Mouse (Mus musculus) megakaryocyte, embryonic 14.5 days (primary cell): Measurements from ENCODE around the gene Cct2. TPM values are rescaled to one million over a fixed set of nuclear protein-coding genes. Genes with fewer than 3 reads are reported as not detected.

Experiments used
- H3K27me3 ChIP-seq: replicated peaks from 2 replicates; pipeline ENCODE3; 2012; ENCODE audit warnings: inconsistent platforms
- H3K36me3 ChIP-seq: replicated peaks from 2 replicates; pipeline ENCODE3; 2012; ENCODE audit warnings: low read length, inconsistent platforms, mixed read lengths
- H3K4me1 ChIP-seq: 2 replicates; pipeline ENCODE4 v1.6.1; 2012; ENCODE audit warnings: inconsistent platforms
- H3K4me3 ChIP-seq: replicated peaks from 2 replicates; pipeline ENCODE3; 2012; ENCODE audit warnings: moderate library complexity, mild to moderate bottlenecking, inconsistent platforms
- H3K9me3 ChIP-seq: 2 replicates; pipeline ENCODE4 v1.6.1; 2012; ENCODE audit warnings: inconsistent platforms
- FLI1 ChIP-seq: IDR thresholded peaks from 2 replicates; pipeline ENCODE4 v1.6.1; 2012; ENCODE audit warnings: low read length, inconsistent platforms, mixed read lengths
- GATA1 ChIP-seq: IDR thresholded peaks from 3 replicates; pipeline ENCODE4 v1.6.1; 2012; ENCODE audit warnings: mixed read lengths, low read length, inconsistent platforms, borderline replicate concordance
- polyA plus RNA-seq: library from polyadenylated mRNA; stranded (reverse); fragments of >175 nt; gene quantifications from 2 replicates; pipeline ENCODE4 v1.2.3, GENCODE M21; 2012; ENCODE audit warnings: low replicate concordance; ENCODE audit not compliant: insufficient read depth

Cct2 gene
- polyA plus RNA-seq, 1 experiment = 19.1 TPM

GRCm38 (mm10) chr10:117023693-117024092 lies 39.9 kb downstream of the Cct2 start:
- Histone ChIP-seq H3K9me3 (no peaks in the 10 kb centered on the region), H3K4me1 (peaks cover 19% of the 10 kb centered on the region), H3K4me3 (peak overlapping the region; percentile 82), H3K27me3 (peaks cover 59% of the 10 kb centered on the region), H3K36me3 (no peaks in the 10 kb centered on the region)
- no peak for TF ChIP-seq GATA1

GRCm38 (mm10) chr10:117021020-117021754 lies 42.4 kb downstream of the Cct2 start:
- H3K27me3 ChIP-seq = peaks cover 40% of the 10 kb centered on the region
- TF ChIP-seq FLI1 = no peak
- TF ChIP-seq GATA1 = no peak
- H3K36me3 ChIP-seq = no peaks in the 10 kb centered on the region
- no peak overlapping the region for H3K4me3 ChIP-seq
- H3K4me1 ChIP-seq = peaks cover 26% of the 10 kb centered on the region
- H3K9me3 ChIP-seq = peaks cover 5% of the 10 kb centered on the region; the same call in 1 of the 2 replicates

- TF ChIP-seq GATA1 (no peak), FLI1 (no peak)
- Histone ChIP-seq H3K9me3 (peaks cover 11% of the 10 kb centered on the region), H3K4me1 (peaks cover 20% of the 10 kb centered on the region), H3K36me3 (no peaks in the 10 kb centered on the region), H3K27me3 (peaks cover 22% of the 10 kb centered on the region), H3K4me3 (no peak overlapping the region)
Measured at GRCm38 (mm10) chr10:117018281-117018840, 45.3 kb downstream of the Cct2 start.

GRCm38 (mm10) chr10:117014565-117014964 lies 49.0 kb downstream of the Cct2 start:
- peaks cover 17% of the 10 kb centered on the region for H3K4me1 ChIP-seq
- H3K27me3 ChIP-seq = peaks cover 14% of the 10 kb centered on the region
- TF ChIP-seq GATA1 = no peak
- no peak for TF ChIP-seq FLI1
- H3K36me3 ChIP-seq = no peaks in the 10 kb centered on the region
- no peak overlapping the region for H3K4me3 ChIP-seq
- H3K9me3 ChIP-seq = peaks cover 16% of the 10 kb centered on the region

- Histone ChIP-seq H3K4me3 (no peak overlapping the region), H3K27me3 (peaks cover 14% of the 10 kb centered on the region), H3K9me3 (peaks cover 16% of the 10 kb centered on the region), H3K36me3 (no peaks in the 10 kb centered on the region), H3K4me1 (peaks cover 12% of the 10 kb centered on the region)
- TF ChIP-seq FLI1 = no peak
- no peak for TF ChIP-seq GATA1
Measured at GRCm38 (mm10) chr10:117013689-117014390, 49.8 kb downstream of the Cct2 start.

- TF ChIP-seq GATA1 = no peak
- TF ChIP-seq FLI1 = no peak
- Histone ChIP-seq H3K4me1 (peaks cover 8% of the 10 kb centered on the region), H3K36me3 (no peaks in the 10 kb centered on the region), H3K4me3 (no peak overlapping the region), H3K9me3 (peaks cover 29% of the 10 kb centered on the region), H3K27me3 (peaks cover 30% of the 10 kb centered on the region)
Measured at GRCm38 (mm10) chr10:117011047-117011446, 52.6 kb downstream of the Cct2 start.

GRCm38 (mm10) chr10:117009691-117010090 lies 53.9 kb downstream of the Cct2 start:
- Histone ChIP-seq H3K27me3 (peaks cover 31% of the 10 kb centered on the region), H3K9me3 (peaks cover 24% of the 10 kb centered on the region), H3K4me1 (peaks cover 21% of the 10 kb centered on the region), H3K36me3 (no peaks in the 10 kb centered on the region), H3K4me3 (no peak overlapping the region)
- no peak for TF ChIP-seq FLI1
- no peak for TF ChIP-seq GATA1

GRCm38 (mm10) chr10:117005707-117006464 lies 57.7 kb downstream of the Cct2 start:
- no peaks in the 10 kb centered on the region for H3K36me3 ChIP-seq
- H3K27me3 ChIP-seq = peaks cover 36% of the 10 kb centered on the region
- H3K9me3 ChIP-seq = peaks cover 23% of the 10 kb centered on the region
- TF ChIP-seq GATA1 (no peak), FLI1 (no peak)
- peaks cover 20% of the 10 kb centered on the region for H3K4me1 ChIP-seq
- H3K4me3 ChIP-seq = peak overlapping the region; percentile 52

- no peaks in the 10 kb centered on the region for H3K36me3 ChIP-seq
- peaks cover 20% of the 10 kb centered on the region for H3K4me1 ChIP-seq
- H3K9me3 ChIP-seq = peaks cover 20% of the 10 kb centered on the region
- H3K27me3 ChIP-seq = peaks cover 35% of the 10 kb centered on the region
- H3K4me3 ChIP-seq = no peak overlapping the region
- TF ChIP-seq FLI1 (no peak), GATA1 (no peak)
Measured at GRCm38 (mm10) chr10:117004695-117005094, 58.9 kb downstream of the Cct2 start.

Other genes with a start within 250 kb of the Cct2 start
- gene Myrfl, start 166.9 kb downstream of the Cct2 start, polyA plus RNA-seq = not detected in 2 replicates
- gene Rab3ip, start 113.0 kb downstream of the Cct2 start, polyA plus RNA-seq = 4.8 TPM in 1 of 2 replicates, not detected in the other
- gene Gm10271, start 91.2 kb downstream of the Cct2 start, polyA plus RNA-seq = not detected in 2 replicates
- not detected in 2 replicates for gene Best3, start 77.5 kb downstream of the Cct2 start, polyA plus RNA-seq
- gene Lrrc10, start 18.5 kb downstream of the Cct2 start, polyA plus RNA-seq = not detected in 2 replicates
- gene Frs2, start 84.7 kb upstream of the Cct2 start, polyA plus RNA-seq = 0.75 and 1.5 TPM in 2 replicates
- gene Yeats4, start 160.7 kb upstream of the Cct2 start, polyA plus RNA-seq = 92.2 and 109 TPM in 2 replicates
- not detected in 2 replicates for gene 9530003J23Rik, start 174.9 kb upstream of the Cct2 start, polyA plus RNA-seq
- 5.8 and 101 TPM in 2 replicates for gene Lyz2, start 218.5 kb upstream of the Cct2 start, polyA plus RNA-seq
- gene Lyz1, start 229.1 kb upstream of the Cct2 start, polyA plus RNA-seq = not detected in 2 replicates